Mouse (Mus musculus) mouse trophoblast stem cell (cell line): ENCODE results near the gene Cytip.

Experiments used
- in situ Hi-C, 2 experiments: fragments of 300-500 bp; cut with MseI, MboI; formaldehyde crosslinking; loops; 2 replicates in 1 of 2; 3 replicates in 1 of 2; pipeline ENCODE4 v1.15.1; 2025

Cytip gene

DNA sequence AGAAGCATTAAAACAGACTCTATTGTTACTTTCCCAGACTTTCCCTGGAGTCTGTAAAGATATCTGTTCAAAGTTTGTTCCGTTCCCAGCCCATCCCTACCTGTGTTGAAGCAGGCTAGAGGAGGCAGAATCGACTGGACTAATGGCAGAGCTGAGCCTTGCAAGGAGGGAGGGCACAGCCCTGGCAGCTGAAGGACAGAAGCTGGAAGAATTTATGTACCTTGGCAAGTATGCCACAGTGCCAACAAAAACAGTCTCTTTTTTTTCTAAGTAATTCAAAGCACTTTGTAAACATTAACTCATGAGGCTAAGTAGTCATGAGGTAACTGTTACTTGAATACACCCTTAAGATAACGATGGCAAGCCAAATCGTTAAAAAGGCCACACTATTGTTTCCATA lies at the start of gene Cytip:
Gene Cytip, minus strand, starts transcription at position 187 of the 400 bp plus-strand sequence.
- in situ Hi-C loops = loop anchor here in 1 of 2 experiments (25.0 kb wide), 1 partner anchor 467 kb away; no protein-coding TSS in a partner anchor

DNA sequence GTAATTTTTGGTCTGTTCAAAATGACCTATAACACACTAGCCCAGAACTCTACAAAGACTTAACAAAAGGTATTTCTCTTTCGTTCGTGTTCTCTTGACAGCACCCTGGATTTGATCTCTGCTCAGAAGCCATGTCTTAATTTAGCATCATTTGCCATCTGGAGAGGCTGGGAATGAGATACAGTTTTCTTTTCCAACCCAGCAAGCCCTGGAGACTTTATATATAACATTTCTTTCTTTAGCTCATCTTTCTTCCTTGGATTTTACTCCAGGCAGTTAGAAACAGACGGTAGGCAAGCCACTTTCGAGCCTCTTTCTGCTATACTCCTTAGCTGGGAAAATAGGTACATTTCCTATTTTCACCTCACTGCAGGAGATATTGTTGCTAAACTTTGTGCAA lies 45.3 kb upstream of the Cytip start:
- in situ Hi-C loops = no loop called here

DNA sequence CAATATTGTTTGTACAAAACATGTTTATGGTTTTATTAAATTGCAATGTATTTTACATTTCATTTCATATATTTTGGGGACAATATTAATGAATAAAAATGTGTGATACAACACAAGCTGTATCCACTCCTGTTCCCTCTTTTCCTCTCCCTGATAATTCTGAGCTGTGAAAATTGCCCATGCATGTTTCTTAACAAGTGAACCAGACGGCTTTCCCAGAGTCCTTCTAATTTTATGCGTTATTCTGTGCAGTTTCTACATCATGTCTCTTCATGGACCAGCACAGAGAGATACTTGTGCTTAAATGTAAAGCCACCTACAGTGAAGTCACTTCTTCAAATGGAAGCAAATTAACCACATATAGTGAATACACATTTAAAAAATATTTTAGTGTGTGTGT lies 42.2 kb upstream of the Cytip start:
- in situ Hi-C loops = no loop called here

DNA sequence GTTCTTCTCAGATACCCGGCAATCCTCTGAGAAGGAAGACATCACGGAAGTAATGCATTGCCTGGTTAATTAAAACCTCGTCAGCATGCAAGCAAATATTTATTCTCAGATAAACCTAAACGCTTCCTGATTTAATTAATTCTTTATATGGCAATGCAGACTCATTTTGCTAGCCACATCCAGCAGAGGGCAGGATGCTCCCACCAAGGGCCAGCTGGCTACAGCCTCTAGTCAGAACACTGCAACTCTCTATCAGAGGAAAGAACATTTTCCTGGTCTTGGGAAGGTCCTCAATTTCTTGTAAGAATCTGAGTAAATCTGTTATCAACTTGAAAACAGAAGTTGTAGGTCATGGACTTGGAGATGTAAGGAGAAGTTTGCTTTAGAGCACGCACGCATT lies 4.1 kb upstream of the Cytip start:
- in situ Hi-C loops = loop anchor here in 1 of 2 experiments (25.0 kb wide), 1 partner anchor 463 kb away; no protein-coding TSS in a partner anchor

DNA sequence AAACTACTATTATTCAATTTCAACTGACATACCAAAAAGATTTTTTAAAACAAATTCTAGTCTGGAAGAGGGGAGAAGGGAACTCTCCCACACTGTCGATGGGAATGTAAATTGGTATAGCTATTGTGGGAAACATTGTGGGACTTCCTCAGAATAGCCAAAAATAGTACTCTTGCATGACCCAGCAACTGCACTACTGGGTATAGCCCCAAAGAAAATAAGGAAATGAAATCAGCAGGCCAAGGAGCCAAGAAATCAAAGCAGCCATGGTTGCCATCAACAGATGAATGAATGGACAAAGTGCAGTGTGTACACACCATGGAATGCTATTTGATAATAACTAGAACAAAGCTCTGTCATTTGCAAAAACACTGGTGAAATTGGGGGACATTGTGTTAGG lies 1.5 kb upstream of the Cytip start:
- in situ Hi-C loops = loop anchor here in 1 of 2 experiments (25.0 kb wide), 1 partner anchor 465 kb away; no protein-coding TSS in a partner anchor

DNA sequence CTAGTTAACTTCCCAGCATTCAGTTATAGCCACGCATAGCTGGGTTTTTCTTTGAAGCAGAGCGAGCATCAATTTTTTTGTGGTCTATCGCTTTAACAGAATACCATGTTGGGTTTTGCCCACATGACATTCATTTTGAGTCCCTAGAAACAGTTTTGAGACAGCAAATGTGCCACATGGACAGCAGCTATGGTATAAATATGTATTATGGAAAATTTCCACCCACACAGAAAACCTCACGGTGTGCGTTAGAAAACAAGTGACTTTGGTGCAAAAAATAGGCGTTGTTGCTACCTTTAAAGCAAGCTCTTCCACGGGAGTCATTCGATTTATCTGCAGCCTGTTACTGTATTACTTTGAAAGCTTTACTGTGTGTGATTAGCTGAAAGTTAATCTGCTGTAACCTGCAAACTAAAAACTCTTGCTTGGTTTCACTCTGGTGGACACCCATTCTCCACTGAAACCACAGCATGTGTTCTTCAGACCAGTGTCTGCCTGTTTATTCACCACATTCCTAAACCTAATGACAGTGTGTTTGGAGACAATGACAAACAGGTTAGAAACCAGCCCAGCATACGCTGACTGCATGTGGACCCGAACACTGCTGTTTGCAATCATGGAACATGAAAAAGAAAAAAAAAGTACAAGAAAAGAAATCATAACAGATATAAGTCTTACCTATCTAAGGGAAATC lies 763 bp downstream of the Cytip start:
- in situ Hi-C loops = loop anchor here in 1 of 2 experiments (25.0 kb wide), 1 partner anchor 468 kb away; no protein-coding TSS in a partner anchor

DNA sequence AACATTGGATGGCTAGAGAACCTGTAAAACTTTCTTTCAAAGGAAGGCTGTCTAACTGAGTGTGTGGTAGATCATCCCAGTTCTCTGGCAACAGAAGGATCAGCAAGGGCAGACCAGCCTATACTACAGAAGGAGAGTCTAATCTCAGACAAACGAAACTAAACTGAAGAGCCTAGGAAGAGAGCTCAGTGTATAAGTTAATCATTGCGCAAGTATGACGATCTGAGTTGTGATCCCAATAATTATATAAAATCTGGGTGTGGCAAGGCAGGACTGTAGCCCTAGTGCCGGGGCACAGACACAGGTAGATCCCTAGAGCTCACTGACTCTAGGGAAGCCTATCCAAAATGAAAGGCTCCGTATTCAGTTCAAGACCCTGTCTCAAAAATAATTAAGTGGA lies 3.2 kb downstream of the Cytip start:
- in situ Hi-C loops = loop anchor here in 1 of 2 experiments (25.0 kb wide), 1 partner anchor 470 kb away; no protein-coding TSS in a partner anchor

DNA sequence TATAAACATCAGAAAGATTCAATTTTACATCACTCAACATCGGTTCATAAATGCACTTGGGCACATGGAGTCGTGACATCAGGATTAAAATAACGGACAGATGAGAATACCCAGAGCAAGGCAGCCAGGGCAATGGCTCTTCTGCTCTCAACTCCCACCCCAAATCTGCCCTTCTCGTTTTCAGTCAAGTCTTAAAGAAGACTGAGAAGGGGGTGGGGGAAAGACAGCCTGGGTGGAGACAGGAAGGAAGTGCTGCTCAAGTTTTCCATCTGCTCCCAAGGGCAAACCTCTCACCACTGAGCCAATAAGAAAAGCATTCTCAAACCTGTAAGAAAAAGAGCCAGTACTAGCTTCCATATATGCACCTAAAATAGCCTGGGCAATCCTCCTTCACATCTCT lies 5.8 kb downstream of the Cytip start:
- in situ Hi-C loops = loop anchor here in 1 of 2 experiments (25.0 kb wide), 1 partner anchor 473 kb away; no protein-coding TSS in a partner anchor

DNA sequence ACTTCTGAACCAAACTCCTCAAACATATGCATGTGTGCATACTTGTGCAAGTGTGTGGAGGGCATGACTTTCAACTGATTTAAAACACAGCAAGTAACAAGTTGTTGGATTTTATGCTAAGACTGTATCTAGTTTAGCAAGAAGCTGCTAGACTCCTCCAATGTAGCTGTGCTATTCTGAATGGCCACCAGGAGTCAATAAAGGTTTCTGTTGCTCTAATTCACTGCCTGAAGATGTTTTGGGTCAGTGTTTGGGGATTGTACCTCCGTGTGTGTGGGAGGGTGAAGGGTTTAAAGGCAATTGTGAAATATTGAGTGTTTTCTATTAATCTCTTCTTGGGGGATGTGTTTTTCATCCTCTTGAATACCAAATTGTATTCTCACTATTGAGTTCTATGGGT lies 6.4 kb downstream of the Cytip start:
- in situ Hi-C loops = loop anchor here in 1 of 2 experiments (25.0 kb wide), 1 partner anchor 473 kb away; no protein-coding TSS in a partner anchor

DNA sequence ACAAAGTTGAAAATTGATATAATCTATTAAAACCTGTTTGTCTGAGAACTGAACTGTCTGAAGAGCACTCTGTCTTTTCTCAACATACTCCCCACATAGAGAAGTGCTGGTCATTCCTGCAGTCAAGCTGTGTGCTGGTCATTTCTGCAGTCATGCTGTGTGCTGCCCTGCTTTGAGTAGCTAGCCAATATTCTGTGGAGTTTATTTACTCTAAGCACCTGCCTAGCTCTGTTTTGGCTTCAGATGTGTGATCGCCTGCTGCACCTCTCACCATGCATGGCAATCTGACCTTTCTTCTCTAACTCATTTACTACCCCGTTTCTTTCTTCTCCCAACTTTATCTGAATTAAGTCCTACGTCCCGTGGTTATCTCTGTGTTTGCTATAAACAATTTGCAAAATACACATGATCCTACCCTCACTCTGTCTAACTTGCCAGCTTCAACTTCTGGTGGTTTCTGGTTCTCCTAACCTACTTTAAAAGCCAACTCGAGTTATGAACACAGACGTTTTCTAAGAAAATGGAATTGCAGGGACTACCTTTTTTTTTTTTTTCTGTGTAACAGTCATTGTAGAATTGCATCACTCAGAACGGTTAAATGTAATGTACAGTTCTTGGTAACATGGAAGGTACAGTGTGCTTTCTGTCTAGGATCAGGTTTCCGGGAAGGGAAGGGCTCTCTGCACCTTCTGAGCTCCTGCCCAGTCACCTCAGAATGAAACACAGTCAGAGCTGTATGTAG lies 7.9 kb downstream of the Cytip start:
- in situ Hi-C loops = loop anchor here in 1 of 2 experiments (25.0 kb wide), 1 partner anchor 475 kb away; no protein-coding TSS in a partner anchor

DNA sequence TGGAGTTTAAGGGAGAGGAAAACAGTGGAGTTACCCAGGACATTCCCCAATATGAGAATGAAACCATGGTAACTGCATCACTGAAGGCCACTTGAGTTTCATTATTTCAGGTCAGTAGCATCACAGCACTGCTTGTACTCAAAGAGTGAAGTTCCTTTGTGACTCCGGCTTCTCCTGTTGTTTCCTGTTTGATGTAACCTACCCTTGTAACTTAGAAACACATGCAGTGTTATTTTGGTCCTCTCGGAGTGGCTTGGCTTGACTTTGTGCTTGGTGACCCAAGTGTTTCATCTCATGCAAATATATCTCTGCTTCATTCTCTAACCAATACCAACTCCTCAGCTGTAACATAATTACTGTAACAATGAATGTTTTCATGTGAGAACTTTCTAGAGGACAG lies 11.1 kb downstream of the Cytip start:
- in situ Hi-C loops = loop anchor here in 1 of 2 experiments (25.0 kb wide), 1 partner anchor 478 kb away; no protein-coding TSS in a partner anchor

DNA sequence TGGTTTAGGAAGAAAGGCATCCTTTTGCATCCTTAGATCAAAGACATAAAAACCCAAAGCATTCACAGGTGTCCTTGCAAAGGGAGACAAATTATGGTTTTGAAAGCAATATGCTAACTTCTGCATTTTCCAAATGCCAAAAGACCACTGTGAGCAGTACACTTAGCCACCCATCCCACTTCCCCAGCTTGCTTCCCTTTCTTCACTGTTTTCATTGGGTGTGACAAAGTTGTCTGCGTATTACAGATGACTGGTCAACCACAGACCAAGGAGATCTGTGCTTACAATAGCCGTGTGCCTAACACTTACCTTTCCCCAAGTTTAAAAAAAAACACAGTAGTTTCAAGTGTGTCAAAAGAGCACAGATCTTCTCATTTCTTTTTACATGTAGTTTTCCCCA lies 11.7 kb downstream of the Cytip start:
- in situ Hi-C loops = loop anchor here in 1 of 2 experiments (25.0 kb wide), 1 partner anchor 479 kb away; no protein-coding TSS in a partner anchor

DNA sequence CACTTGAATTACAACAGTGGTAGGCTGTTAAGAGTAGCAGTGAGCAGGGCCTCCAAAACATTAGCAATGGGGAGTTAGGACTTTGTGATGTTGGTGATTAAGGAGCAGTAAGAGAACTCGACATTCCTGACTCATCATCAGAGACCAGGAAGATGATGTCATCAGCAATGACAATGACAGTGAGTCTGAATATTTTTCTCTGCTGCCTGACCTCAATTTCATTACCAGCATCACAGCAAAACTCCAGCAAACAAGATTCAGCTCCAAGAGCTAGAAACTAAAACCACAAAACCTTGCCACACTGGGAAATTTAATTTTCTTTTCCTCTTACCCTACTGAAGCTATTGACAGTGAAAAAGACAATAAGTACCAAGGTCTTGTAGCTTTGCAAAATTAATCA lies 14.6 kb downstream of the Cytip start:
- in situ Hi-C loops = loop anchor here in 1 of 2 experiments (25.0 kb wide), 1 partner anchor 482 kb away; no protein-coding TSS in a partner anchor

DNA sequence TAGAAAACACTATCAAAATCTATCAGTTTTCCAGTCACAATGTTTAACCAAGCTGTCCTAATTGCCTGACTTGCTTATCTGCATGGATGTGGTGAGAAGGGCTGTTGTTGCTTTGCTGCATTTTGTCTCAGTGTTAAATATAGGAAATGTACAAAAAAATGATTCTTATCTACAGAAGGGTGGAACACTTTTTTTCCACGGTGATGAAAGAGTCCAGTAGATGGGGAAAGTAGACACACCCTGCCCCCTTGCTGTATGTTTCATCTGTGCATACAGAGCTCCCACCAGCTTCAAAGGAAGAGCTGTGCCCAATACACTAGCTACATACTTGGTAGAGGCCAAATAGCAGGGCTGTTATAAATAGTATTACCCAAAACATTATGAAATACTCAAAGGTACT lies 16.3 kb downstream of the Cytip start:
- in situ Hi-C loops = loop anchor here in 1 of 2 experiments (25.0 kb wide), 1 partner anchor 483 kb away; no protein-coding TSS in a partner anchor

DNA sequence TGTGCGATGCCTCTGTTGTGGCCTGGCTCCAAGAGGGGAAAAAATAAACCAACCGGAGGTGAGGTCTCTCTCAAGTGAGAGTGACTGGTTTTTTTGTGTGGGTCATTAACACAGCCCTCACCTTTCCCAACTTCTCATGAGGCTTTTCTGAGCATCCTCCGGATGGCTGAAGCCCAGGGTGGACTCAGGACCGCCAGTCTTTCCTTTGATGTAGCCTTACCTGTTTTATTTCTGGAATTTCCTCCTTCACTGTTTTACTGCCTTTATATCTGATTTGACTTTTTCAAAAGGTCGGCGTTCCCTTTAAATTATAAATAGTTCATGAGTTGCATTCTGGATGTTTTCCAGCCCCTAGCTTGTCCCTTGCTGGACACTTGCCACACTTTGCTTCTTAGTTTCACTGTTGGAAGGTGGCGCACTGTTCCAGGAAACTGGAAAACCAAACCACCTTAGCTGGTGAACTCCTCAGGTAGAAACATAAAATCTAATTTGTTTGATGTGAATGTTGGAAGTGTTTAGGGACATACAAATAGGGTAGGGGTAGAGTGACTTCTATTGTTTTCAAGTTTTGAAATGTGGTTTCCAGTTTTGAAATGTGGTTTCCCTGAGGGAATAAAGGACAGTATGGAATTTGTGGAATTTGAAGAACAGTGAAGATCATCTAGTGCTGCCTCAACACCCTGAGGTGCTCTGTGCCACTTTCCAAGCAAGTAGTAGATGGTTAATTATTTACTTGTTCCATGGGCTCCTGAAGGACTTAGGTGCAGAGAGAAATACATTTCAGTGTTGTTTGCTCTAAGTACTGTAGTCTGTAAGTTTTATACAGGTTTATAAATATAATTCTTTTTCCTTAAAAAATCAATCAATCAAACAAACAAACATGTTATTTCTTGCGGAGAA lies 19.7 kb downstream of the Cytip start:
- in situ Hi-C loops = loop anchor here in 1 of 2 experiments (25.0 kb wide), 1 partner anchor 487 kb away; no protein-coding TSS in a partner anchor

DNA sequence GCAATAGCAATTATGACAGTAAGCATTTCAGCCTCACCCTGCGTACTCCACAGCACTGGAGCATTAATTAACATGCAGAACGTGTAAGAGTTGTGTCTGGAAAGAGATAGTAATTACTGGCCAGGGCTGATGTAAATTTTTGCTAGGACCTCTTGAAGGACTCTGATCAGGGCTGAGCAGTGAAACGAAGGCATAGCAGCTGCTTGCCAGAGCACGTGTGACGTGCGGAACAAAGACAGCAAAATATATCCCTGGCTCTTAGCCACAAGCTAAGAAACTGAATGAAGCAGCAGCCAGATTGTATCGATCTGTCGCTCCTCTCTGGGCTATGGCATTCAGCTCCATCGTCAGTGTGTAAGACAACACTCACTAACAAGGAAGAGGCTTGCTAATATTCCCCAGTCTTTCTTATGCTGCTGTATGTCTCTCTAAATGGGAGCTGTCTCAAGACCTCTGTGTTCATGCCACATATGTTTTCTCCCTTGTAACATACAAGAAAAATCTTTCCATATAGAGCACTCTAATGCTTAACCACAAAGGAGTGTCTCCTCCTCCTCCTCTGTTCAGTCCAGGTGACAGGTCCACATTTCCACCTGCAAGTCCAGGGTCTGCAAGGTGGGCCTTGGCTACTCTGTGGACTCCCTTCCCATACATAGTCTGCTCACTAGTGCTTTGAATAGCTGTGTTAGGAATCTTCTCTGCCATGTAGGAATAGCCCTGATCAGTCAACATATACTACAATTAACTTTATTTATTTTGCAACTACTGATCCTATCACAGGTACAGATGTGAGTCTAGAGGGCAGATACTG lies 20.7 kb downstream of the Cytip start:
- in situ Hi-C loops = loop anchor here in 1 of 2 experiments (25.0 kb wide), 1 partner anchor 488 kb away; no protein-coding TSS in a partner anchor

DNA sequence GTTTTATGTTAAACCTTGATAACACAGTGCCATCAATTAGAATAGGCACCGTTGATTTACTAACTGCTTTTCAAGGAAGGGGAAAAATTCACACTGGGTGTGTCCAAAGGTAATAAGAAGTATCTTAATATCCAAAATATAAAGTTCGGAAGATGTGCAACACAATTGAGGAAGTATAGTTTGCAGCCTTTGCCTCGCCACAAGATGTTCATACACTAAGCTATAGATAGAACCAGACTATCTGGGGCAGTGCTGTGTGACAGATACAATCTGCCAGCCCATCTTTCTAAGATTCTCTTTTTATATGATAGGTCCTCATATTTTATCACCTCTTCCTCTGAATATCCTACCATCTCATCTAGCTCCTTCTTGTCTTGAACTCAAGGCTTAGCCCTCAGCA lies 22.4 kb downstream of the Cytip start:
- in situ Hi-C loops = no loop called here

DNA sequence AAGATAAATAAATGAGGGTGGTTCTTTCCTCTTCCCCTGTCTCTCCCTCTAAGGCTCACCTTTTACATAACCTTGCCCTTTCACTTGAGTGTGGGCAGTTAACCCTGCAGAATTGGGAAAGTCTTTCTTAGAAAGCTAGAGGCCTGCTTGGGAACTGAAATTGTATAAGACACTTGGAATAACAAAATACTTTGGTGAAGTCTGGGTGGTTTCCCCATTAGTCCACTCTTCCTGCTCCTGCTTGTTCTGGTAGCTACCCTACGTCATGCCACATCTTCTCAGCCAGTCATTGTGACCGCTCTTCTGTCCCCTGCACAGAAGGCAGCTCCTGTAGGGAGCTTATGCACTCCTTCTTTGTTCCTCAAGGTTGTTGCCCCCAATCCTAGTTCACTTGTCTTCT lies 26.2 kb downstream of the Cytip start:
- in situ Hi-C loops = no loop called here

DNA sequence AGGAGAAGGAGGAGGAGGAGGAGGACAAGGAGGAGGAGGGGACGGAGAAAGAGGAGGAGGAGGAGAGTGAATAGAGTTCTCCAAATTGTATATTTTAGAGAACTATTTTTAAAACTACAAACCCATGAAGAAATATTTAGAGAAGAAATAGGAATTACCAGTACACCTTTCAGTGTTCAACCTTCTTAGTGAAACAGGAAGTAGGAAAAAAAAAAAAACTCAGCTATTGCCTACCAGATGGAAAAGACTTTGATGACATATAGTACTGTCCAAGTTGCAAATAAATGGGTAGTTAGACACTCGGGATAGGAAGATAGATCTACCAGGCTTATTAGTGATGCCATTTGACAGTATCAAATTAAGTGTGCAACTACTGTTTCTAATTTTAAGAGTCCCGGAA lies 27.7 kb downstream of the Cytip start:
- in situ Hi-C loops = no loop called here

DNA sequence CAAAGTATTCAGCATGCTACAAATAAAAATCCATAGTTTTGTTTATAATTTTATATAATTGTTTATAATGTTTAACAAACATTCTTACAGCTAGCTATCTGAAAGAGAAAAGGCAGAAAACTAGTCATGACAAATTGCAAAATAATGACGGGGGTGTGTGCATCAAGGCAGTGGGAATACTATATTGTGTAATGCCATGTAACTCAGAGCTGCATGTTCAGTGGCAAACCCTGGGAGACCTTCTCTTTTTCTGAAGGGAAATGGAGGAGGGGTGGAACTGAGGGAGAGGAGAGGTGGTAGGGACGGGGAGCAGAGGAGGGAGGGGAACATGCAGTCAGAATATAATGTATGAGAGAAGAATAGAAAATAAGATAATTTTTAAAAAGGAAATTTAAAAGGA lies 28.6 kb downstream of the Cytip start:
- in situ Hi-C loops = no loop called here
